Mouse (Mus musculus): ENCODE measurements around the gene Lrrc45. TPM values are rescaled to one million over a fixed set of nuclear protein-coding genes. Genes with fewer than 3 reads are reported as not detected.

Lrrc45 gene
- total and polyA plus RNA-seq, 2 experiments from 2014 or later, result 41.7 to 49.1 TPM

GRCm38 (mm10) chr11:120719841-120720376 is 6.2 kb downstream of the Lrrc45 start:
- WGBS, result 88% methylated on average over 13 of the region's 13 CpGs
- no peak for DNase-seq (ENCODE audit: low spot score)
- Histone ChIP-seq H3K9me3 (ENCODE audit: low read length) (no peaks in the 10 kb centered on the region), H3K9ac (replicated peaks; ENCODE audit: low read length) (no peak overlapping the region), H3K36me3 (ENCODE audit: insufficient read depth, low read length) (peaks cover 5% of the 10 kb centered on the region; the same call in 1 of the 2 replicates), H3K4me3 (ENCODE audit: low read length) (no peak overlapping the region), H3K4me2 (ENCODE audit: low read depth, low read length) (0 out of 2 replicates have a peak overlapping the region, but pooled peaks have one; percentile 85), H3K27ac (no peak overlapping the region), H3K27me3 (ENCODE audit: insufficient read depth, low read length) (no peaks in the 10 kb centered on the region), H3K4me1 (ENCODE audit: insufficient read depth, low read length) (0 out of 2 replicates have a peak, but pooled peaks cover 2% of the 10 kb centered on the region)
- no peak for ATAC-seq
- TF ChIP-seq CTCF (IDR thresholded peaks at IDR 0.05; ENCODE audit: low read depth), result no peak

GRCm38 (mm10) chr11:120720450-120720849 is 6.7 kb downstream of the Lrrc45 start:
- peak overlapping the region; percentile 62 for H3K4me3 ChIP-seq (ENCODE audit: low read length)
- DNase-seq (ENCODE audit: low spot score), result peak; percentile 94
- H3K9me3 ChIP-seq (ENCODE audit: low read length), result no peaks in the 10 kb centered on the region
- TF ChIP-seq CTCF (IDR thresholded peaks at IDR 0.05; ENCODE audit: low read depth), result peak; percentile 95
- H3K27ac ChIP-seq, result peak overlapping the region; percentile 62
- H3K4me1 ChIP-seq (ENCODE audit: insufficient read depth, low read length), result 0 out of 2 replicates have a peak, but pooled peaks cover 2% of the 10 kb centered on the region
- ATAC-seq, result peak; percentile 55
- peak overlapping the region; percentile 87 for H3K9ac ChIP-seq (replicated peaks; ENCODE audit: low read length)
- H3K27me3 ChIP-seq (ENCODE audit: insufficient read depth, low read length), result no peaks in the 10 kb centered on the region
- 7% methylated on average over 17 of the region's 17 CpGs for WGBS
- H3K36me3 ChIP-seq (ENCODE audit: insufficient read depth, low read length), result peaks cover 5% of the 10 kb centered on the region; the same call in 1 of the 2 replicates
- peak overlapping the region; percentile 85 for H3K4me2 ChIP-seq (ENCODE audit: low read depth, low read length)

DNA sequence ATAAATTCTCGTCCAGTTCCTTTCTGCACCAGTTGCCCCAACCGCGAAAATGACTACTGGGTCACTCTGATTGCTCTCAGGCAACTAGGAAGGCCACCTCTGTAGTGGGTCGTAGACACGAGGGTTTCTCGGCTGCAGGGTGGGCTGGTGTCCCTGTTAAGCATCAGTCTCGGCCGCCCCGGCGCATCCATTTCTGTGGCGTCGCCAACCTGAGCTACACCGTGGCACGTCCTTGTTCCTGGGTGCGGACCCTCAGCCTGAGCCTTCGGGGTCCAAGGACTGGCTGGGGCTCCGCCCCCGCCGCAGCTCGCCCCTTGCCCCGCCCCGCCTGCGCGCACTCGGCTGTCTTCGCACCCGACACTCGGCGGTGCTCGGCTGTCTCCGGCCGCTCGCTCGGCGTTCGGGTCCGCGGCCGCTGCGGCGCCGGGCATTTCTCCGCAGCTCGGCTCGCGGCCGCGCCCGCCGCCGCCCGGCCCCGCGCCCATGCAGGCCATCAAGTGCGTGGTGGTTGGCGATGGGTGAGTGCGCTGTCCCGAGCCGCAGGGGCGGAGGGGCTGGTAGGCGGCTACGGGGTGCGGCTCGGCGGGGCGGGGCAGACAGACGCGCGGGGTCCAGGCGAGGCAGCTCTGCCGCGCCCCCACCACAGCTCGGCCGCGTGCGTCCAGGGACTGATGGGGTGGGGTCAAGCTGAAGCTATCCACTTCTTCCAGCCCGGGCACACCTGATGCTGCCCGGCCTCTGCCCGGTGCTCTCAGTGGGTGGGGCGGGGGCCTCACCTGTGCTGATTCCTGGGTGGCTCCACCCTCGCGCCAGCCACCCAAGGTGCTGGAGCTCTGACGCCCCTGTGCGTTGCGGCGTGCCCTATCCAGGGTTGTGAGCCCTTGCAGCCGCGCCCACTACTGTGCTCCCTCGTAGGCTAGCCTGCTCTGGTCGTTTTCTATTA is 7.7 kb downstream of the Lrrc45 start, which contains the start of gene Rac3:
TSS of gene Rac3 (plus strand) at position 347 of the 943 bp plus-strand sequence.
- Histone ChIP-seq H3K27me3 (ENCODE audit: insufficient read depth, low read length) (no peaks in the 10 kb centered on the region), H3K9me3 (ENCODE audit: low read length) (no peaks in the 10 kb centered on the region), H3K36me3 (ENCODE audit: insufficient read depth, low read length) (peaks cover 5% of the 10 kb centered on the region; the same call in 1 of the 2 replicates), H3K4me1 (ENCODE audit: insufficient read depth, low read length) (0 out of 2 replicates have a peak, but pooled peaks cover 2% of the 10 kb centered on the region), H3K4me3 (ENCODE audit: low read length) (peak within 1 kb of the TSS; percentile 62), H3K27ac (peak within 1 kb of the TSS; percentile 62), H3K9ac (replicated peaks; ENCODE audit: low read length) (peak within 1 kb of the TSS; percentile 87), H3K4me2 (ENCODE audit: low read depth, low read length) (peak within 1 kb of the TSS; percentile 85)
- under 1% methylated on average over 81 of the region's 90 CpGs for WGBS
- DNase-seq (ENCODE audit: low spot score) (peak; percentile 92), ATAC-seq (peak; percentile 86)
- TF ChIP-seq CTCF (IDR thresholded peaks at IDR 0.05; ENCODE audit: low read depth), result no peak

- WGBS, result 21% methylated on average over 21 of the region's 21 CpGs
- H3K36me3 ChIP-seq (ENCODE audit: insufficient read depth, low read length), result peaks cover 5% of the 10 kb centered on the region; the same call in 1 of the 2 replicates
- TF ChIP-seq CTCF (IDR thresholded peaks at IDR 0.05; ENCODE audit: low read depth), result peak; percentile 30; the same call in 1 of the 2 replicates
- peak overlapping the region; percentile 87 for H3K9ac ChIP-seq (replicated peaks; ENCODE audit: low read length)
- ATAC-seq, result no peak; the same call in none of the 2 replicates
- H3K9me3 ChIP-seq (ENCODE audit: low read length), result no peaks in the 10 kb centered on the region
- peak overlapping the region; percentile 62 for H3K27ac ChIP-seq
- H3K27me3 ChIP-seq (ENCODE audit: insufficient read depth, low read length), result no peaks in the 10 kb centered on the region
- DNase-seq (ENCODE audit: low spot score), result no peak
- peak overlapping the region; percentile 85 for H3K4me2 ChIP-seq (ENCODE audit: low read depth, low read length)
- peak overlapping the region; percentile 62 for H3K4me3 ChIP-seq (ENCODE audit: low read length)
- peaks cover 6% of the 10 kb centered on the region; the same call in 1 of the 2 replicates for H3K4me1 ChIP-seq (ENCODE audit: insufficient read depth, low read length)
Observed at GRCm38 (mm10) chr11:120722067-120722630, 8.4 kb downstream of the Lrrc45 start.

DNA sequence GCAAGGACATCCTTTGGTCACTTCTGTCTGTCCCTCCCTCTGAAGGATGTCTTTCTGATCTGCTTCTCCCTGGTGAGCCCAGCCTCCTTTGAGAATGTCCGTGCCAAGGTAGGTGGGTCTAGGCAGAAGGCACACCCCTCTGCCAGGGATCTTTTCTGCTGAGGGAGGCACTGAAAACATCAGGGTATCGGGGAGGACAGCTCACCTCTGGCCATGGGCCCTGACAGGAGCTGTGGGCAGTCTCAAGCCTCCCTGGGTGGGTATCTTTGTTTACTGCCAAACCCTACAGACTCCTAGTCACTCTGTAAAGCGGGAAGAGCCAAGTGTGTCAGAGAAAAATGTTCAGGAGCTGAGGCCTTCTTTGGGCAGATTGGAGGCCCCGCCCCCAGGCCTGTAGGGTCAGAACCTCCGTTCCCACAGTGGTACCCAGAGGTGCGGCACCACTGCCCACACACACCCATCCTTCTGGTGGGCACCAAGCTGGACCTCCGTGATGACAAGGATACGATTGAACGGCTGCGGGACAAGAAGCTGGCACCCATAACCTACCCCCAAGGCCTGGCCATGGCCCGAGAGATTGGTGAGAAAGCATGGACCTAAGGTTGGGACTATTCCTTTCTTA is 9.1 kb downstream of the Lrrc45 start:
- no peak for TF ChIP-seq CTCF (IDR thresholded peaks at IDR 0.05; ENCODE audit: low read depth)
- Histone ChIP-seq H3K9ac (replicated peaks; ENCODE audit: low read length) (peak overlapping the region; percentile 87; the same call in 1 of the 2 replicates), H3K4me2 (ENCODE audit: low read depth, low read length) (peak overlapping the region; percentile 85), H3K27ac (no peak overlapping the region), H3K4me3 (ENCODE audit: low read length) (peak overlapping the region; percentile 62), H3K27me3 (ENCODE audit: insufficient read depth, low read length) (no peaks in the 10 kb centered on the region), H3K36me3 (ENCODE audit: insufficient read depth, low read length) (0 out of 2 replicates have a peak, but pooled peaks cover 5% of the 10 kb centered on the region), H3K9me3 (ENCODE audit: low read length) (no peaks in the 10 kb centered on the region), H3K4me1 (ENCODE audit: insufficient read depth, low read length) (peaks cover 6% of the 10 kb centered on the region; the same call in 1 of the 2 replicates)
- DNase-seq (ENCODE audit: low spot score), result no peak
- 84% methylated on average over 11 of the region's 11 CpGs for WGBS
- no peak for ATAC-seq

- WGBS, result 81% methylated on average over 7 of the region's 7 CpGs
- H3K36me3 ChIP-seq (ENCODE audit: insufficient read depth, low read length), result 0 out of 2 replicates have a peak, but pooled peaks cover 4% of the 10 kb centered on the region
- peaks cover 6% of the 10 kb centered on the region; the same call in 1 of the 2 replicates for H3K4me1 ChIP-seq (ENCODE audit: insufficient read depth, low read length)
- H3K27me3 ChIP-seq (ENCODE audit: insufficient read depth, low read length), result no peaks in the 10 kb centered on the region
- H3K9ac ChIP-seq (replicated peaks; ENCODE audit: low read length), result no peak overlapping the region
- H3K27ac ChIP-seq, result no peak overlapping the region
- no peak for TF ChIP-seq CTCF (IDR thresholded peaks at IDR 0.05; ENCODE audit: low read depth)
- H3K9me3 ChIP-seq (ENCODE audit: low read length), result no peaks in the 10 kb centered on the region
- H3K4me3 ChIP-seq (ENCODE audit: low read length), result no peak overlapping the region
- ATAC-seq (no peak), DNase-seq (ENCODE audit: low spot score) (no peak)
- no peak overlapping the region for H3K4me2 ChIP-seq (ENCODE audit: low read depth, low read length)
Observed at GRCm38 (mm10) chr11:120723509-120723908, 9.8 kb downstream of the Lrrc45 start.

All from hindbrain, postnatal 0 days (tissue).